Mouse (Mus musculus): ENCODE data around the gene Sec16a. TPM values are rescaled to one million over a fixed set of nuclear protein-coding genes. Genes with fewer than 3 reads are reported as not detected.

The Sec16a gene
- 10 to 100 TPM; 36.9 to 39.1 TPM for total RNA-seq (2021)

GRCm38 (mm10) chr2:26444946-26445665, at the start of gene Sec16a:
TSS of gene Sec16a (minus strand) at chr2:26445216.
- peak; percentile 98 to 99 for DNase-seq
- intact Hi-C loops (cut with DNase I), result loop anchor here (2.0 to 5.0 kb wide), 4 partner anchors 32 to 192 kb away; partner anchors contain the start of gene Gpsm1

GRCm38 (mm10) chr2:26494396-26494795, 49.4 kb upstream of the Sec16a start:
- intact Hi-C loops (cut with DNase I), result no loop called here
- no peak for DNase-seq

DNA sequence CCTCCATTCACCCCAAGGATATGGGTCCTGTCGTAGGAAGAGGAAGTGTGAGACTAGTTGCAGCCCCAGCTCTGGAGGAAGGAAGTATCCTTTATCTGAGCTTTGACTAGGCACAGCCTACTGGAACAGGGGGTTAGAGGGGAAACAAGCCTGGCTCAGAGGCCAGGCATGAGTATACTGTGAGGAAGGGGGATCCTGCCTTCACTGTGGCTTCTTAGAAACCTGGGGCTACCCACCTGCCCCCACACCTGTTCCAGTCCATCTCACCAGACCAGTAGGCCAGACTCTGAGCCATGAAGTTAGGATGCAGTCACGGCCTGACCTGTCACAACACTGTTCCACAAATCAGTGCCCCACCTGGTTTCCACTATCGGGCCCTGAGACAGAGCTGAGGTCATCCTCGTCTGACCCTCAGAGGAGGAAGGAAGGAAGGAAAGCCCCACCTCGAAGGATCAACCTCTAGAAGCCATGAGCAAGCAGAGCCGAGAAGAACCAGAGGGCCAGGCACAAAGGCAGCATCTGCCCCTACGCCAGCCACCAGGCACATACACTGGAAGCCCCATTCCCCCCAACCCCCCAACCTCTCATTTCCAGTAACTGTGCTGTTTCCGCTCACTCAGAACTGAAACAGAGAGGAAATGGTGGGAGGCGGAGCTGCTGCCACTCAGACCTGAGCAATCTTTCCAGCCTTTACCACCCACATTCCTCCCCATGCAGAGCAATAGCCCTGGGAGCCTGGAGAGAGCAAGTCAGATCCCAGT, 48.2 kb upstream of the Sec16a start:
- intact Hi-C loops (cut with DNase I), result no loop called here
- DNase-seq, result peak in 1 of 2 experiments; percentile 42

- peak in 1 of 2 experiments; percentile 39 for DNase-seq
- intact Hi-C loops (cut with DNase I), result no loop called here
Observed at GRCm38 (mm10) chr2:26490760-26491301, 45.8 kb upstream of the Sec16a start.

DNA sequence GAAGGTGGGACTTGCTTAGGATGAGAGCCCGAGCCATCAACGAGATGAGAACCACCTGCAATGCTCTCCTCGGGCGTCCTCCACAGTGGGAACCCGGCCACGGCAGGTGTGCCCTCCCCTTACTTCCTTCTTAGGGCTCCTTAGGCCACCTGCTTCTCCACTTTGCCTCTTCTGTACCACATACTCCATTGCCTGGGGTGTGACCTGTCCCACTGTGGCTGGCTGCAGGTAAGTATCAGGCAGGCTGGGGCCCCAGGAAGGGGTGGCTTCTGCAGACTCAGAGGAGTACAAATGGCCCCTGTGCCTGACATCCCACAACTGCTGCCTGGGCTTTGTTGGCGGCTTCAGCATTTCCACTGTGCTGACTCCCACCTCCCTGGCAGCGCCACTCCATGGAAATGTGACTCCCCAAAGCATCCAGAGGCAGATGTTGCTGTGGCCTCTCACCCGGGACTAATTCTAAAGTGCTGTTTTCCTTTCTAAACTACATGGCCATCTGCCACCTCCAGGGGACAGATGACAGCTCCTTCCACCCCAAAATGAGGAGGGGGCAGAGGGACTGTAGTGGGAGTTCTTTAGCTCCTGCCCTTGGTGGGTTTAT, 43.6 kb upstream of the Sec16a start:
- intact Hi-C loops (cut with DNase I), result no loop called here
- DNase-seq, result no peak

DNA sequence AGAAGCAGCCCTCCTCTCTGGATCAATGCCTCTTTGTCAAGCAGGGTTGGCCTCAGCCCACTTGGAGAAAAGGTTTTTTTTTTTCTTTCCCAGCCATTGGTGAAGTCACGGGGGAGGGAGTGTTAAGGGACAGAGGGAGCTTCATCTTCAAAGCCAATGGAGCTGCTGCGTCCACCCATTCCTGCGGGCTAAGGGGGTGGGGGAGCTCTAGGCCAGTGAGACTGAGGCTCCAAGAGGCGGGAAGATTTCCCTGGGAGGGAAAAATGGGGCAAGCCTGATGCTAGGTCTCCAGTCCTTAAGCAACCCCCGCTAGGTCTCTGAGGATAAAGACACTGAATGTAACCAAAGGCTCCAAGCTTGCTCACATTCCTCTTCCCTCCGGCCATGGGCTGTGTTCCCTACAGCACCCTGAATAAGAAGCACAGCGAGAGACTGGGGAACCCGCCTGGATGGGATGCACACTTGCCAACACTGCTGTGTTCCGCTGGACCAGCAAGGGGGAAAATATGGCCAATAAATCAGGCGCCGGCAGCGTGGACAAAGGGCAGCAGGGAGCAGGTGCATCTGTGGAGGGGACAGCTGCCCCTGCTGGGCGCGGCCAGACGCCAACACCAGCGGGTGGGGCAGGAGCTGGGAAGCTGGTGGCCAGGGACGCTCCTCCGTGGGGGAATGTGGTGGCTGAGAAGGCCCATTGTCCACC, 42.5 kb upstream of the Sec16a start:
- DNase-seq, result peak in 1 of 2 experiments; percentile 36
- intact Hi-C loops (cut with DNase I), result loop anchor here (1.0 kb wide), 1 partner anchor 12 kb away; no protein-coding TSS in a partner anchor

DNA sequence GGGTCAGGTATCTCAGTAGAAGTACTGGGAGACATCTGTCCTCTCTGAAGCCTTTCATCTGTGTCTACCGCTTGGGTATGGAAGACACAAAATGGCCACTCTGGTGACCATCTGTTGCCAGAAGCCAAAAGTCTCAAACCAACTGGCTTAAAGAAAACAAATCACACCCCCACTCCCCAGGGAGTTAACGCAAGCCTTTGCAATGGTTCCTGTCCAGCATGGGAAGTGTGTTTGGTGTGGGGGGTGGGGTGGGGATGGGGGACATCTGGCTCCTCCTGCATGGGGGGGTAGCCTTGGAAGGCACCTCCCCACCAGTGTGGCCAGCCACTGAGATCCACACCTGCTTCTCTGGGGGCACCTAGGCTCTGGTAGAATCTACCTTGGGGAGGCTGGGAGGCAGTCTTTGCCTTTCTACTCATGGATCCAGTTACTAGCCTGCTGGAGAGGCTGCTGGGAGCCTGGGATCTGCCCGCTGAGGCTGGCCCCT, 41.9 kb upstream of the Sec16a start:
- no peak for DNase-seq
- intact Hi-C loops (cut with DNase I), result loop anchor here (1.0 kb wide), 1 partner anchor 12 kb away; no protein-coding TSS in a partner anchor

- no peak for DNase-seq
Observed at GRCm38 (mm10) chr2:26486264-26486810, 41.3 kb upstream of the Sec16a start.

GRCm38 (mm10) chr2:26485710-26486109, 40.7 kb upstream of the Sec16a start:
- intact Hi-C loops (cut with DNase I), result no loop called here

More at GRCm38 (mm10) chr2:26486264-26486810, 41.3 kb upstream of the Sec16a start:
- intact Hi-C loops (cut with DNase I), result no loop called here

GRCm38 (mm10) chr2:26485278-26485677, 40.3 kb upstream of the Sec16a start:
- DNase-seq, result no peak
- intact Hi-C loops (cut with DNase I), result no loop called here

More at GRCm38 (mm10) chr2:26485710-26486109, 40.7 kb upstream of the Sec16a start:
- DNase-seq, result no peak

- intact Hi-C loops (cut with DNase I), result no loop called here
- no peak for DNase-seq
Observed at GRCm38 (mm10) chr2:26484169-26484568, 39.2 kb upstream of the Sec16a start.

- peak in 1 of 2 experiments; percentile 44 for DNase-seq
- intact Hi-C loops (cut with DNase I), result no loop called here
Observed at GRCm38 (mm10) chr2:26483230-26483869, 38.3 kb upstream of the Sec16a start.

DNA sequence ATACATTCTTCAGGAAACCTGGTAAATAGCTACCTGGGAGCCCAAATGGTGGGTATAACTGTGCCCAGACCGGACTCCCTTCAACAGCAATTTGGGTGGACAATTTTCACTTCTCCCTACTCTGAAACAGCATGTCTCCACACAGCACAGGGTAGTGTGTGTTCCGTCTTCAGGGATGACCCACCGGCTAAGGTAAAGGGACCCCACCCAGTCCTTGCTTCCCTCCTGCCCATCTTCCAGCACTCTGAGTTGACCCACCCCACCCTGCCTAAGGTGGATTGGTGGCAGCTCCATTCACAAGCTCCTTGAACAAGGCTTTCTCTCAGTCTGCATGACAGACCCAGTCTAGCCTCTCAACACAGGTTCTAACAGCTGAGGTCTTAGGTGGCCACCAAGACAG, 37.8 kb upstream of the Sec16a start:
- intact Hi-C loops (cut with DNase I), result no loop called here
- DNase-seq, result no peak

DNA sequence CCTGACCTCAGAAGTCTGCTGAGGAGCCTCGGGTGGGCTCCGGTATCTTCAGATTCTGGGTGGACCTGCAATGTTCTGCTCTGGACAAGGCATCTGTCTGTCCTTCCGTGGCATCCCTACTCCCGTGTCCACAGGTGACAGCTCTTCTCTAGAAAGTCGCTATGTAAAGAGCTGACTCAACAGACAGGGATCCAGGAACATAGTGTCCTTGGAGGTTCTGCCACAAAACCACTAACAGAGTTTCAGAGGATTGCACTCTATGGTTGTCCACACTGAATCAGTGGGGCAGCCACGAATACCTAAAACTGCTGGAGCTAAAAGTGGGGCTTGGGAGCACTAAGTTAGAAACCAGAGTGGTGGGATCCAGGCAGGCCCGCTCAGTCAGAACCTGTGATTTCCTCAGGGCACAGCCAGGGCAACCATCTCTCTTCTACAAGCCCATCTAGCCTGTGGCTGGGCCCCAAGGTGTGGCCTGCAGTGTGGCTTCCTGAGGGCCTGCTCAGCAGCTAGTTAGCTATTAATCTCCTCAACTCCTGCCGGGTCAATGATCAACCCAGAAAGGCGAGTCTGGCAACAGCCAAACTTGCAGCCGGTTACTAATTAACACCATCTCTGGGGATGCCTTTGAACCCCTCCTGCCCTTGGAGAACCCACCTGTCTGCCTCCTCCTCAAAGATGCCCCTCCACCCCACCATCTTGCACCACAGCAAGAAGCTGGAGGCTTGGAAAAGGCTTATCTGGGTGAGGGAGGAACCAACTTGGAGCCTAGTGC, 36.9 kb upstream of the Sec16a start:
- DNase-seq, result no peak
- intact Hi-C loops (cut with DNase I), result no loop called here

GRCm38 (mm10) chr2:26480911-26481310, 35.9 kb upstream of the Sec16a start:
- intact Hi-C loops (cut with DNase I), result no loop called here

GRCm38 (mm10) chr2:26478685-26479205, 33.7 kb upstream of the Sec16a start:
- no peak for DNase-seq
- intact Hi-C loops (cut with DNase I), result no loop called here

More at GRCm38 (mm10) chr2:26480911-26481310, 35.9 kb upstream of the Sec16a start:
- DNase-seq, result no peak

DNA sequence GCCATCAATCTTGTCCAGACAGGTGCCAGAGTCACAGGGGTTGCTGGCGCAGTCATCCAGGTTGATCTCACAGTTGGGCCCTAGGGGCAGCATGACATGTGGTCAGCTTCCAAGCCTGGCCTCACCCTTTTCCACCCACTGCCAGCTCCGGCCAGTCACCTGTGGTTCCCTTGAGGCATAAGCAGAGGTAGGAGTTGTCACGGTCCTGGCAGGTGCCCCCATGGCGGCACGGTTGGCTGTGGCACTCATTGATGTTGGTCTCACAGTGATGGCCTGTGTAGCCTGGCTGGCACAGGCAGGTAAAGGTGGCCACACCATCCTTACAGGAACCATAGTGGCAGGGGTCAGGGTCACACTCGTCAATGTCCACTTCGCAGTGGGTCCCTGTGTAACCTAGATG, 32.9 kb upstream of the Sec16a start:
- DNase-seq, result no peak
- intact Hi-C loops (cut with DNase I), result no loop called here

All from heart, postnatal 36 days (tissue).